Mouse (Mus musculus): Measurements from ENCODE around the gene Otop3. TPM values are rescaled to one million over a fixed set of nuclear protein-coding genes. Genes with fewer than 3 reads are reported as not detected.
A peak's percentile ranks its signal among the peaks of the same experiment; 100 is the strongest.

The Otop3 gene
- polyA plus RNA-seq, 1 experiment from 2014 or later: not detected

DNA sequence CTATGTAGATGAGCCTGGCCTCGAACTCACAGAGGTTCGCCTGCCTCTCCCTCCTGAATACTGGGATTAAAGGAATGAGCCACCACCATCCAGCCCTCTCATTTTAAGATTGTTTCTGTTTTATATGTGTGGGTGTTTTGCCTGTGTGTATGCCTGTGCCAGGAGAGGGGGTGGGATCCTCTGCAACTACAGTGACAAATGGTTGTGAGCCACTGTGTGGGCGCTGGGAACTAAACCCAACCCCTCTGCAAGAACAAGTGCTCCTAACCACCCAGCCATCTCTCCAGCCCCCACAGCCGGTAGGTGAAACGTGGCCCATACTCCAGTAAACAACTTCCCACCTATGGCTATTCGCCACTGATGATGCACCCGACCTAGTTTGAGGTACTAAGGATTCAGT lies 56.8 kb downstream of the Otop3 start:
- Histone ChIP-seq H3K4me1 (peaks cover 8% of the 10 kb centered on the region), H3K4me3 (no peak overlapping the region), H3K9me3 (replicated peaks) (no peaks in the 10 kb centered on the region), H3K27ac (no peak overlapping the region), H3K36me3 (peaks cover 74% of the 10 kb centered on the region), H3K27me3 (ENCODE audit: low read depth, poor library complexity, severe bottlenecking) (peaks cover 21% of the 10 kb centered on the region)
- 93% methylated on average over 7 of the region's 7 CpGs for WGBS
- no peak for DNase-seq (ENCODE audit: low spot score)

GRCm38 (mm10) chr11:115393721-115394325 lies 59.3 kb downstream of the Otop3 start:
- peaks cover 8% of the 10 kb centered on the region for H3K4me1 ChIP-seq
- H3K27ac ChIP-seq: no peak overlapping the region
- peak; percentile 32 for DNase-seq (ENCODE audit: low spot score)
- WGBS: 51% methylated on average over 34 of the region's 34 CpGs
- peak overlapping the region; percentile 19 for H3K4me3 ChIP-seq
- no peaks in the 10 kb centered on the region for H3K9me3 ChIP-seq (replicated peaks)
- peaks cover 68% of the 10 kb centered on the region for H3K36me3 ChIP-seq
- peaks cover 21% of the 10 kb centered on the region for H3K27me3 ChIP-seq (ENCODE audit: low read depth, poor library complexity, severe bottlenecking)

Other genes with a start within 250 kb of the Otop3 start
- gene Rab37, start 243.3 kb upstream of the Otop3 start, polyA plus RNA-seq (2016; fragmentation: Nextera tagmentation; extraction: Ambion mirVana): 0.95 and 1.8 TPM in 2 replicates
- 0.06 TPM in 1 of 2 replicates, not detected in the other for gene Cd300lf, start 200.7 kb upstream of the Otop3 start, polyA plus RNA-seq (2016; fragmentation: Nextera tagmentation; extraction: Ambion mirVana)
- gene Slc9a3r1, start 171.4 kb upstream of the Otop3 start, polyA plus RNA-seq (2016; fragmentation: Nextera tagmentation; extraction: Ambion mirVana): 30.7 and 32.2 TPM in 2 replicates
- 9.1 and 9.8 TPM in 2 replicates for gene Tmem104, start 147.2 kb upstream of the Otop3 start, polyA plus RNA-seq (2016; fragmentation: Nextera tagmentation; extraction: Ambion mirVana)
- 15.6 and 22.7 TPM in 2 replicates for gene Nat9, start 146.9 kb upstream of the Otop3 start, polyA plus RNA-seq (2016; fragmentation: Nextera tagmentation; extraction: Ambion mirVana)
- gene Grin2c, start 67.5 kb upstream of the Otop3 start, polyA plus RNA-seq (2016; fragmentation: Nextera tagmentation; extraction: Ambion mirVana): 0.11 and 0.34 TPM in 2 replicates
- 18.2 and 19.3 TPM in 2 replicates for gene Fdxr, start 57.7 kb upstream of the Otop3 start, polyA plus RNA-seq (2016; fragmentation: Nextera tagmentation; extraction: Ambion mirVana)
- gene Fads6, start 37.1 kb upstream of the Otop3 start, polyA plus RNA-seq (2016; fragmentation: Nextera tagmentation; extraction: Ambion mirVana): 0.06 and 0.13 TPM in 2 replicates
- gene Otop2, start 27.6 kb upstream of the Otop3 start, polyA plus RNA-seq (2016; fragmentation: Nextera tagmentation; extraction: Ambion mirVana): not detected in 2 replicates
- not detected in 2 replicates for gene Ush1g, start 12.7 kb upstream of the Otop3 start, polyA plus RNA-seq (2016; fragmentation: Nextera tagmentation; extraction: Ambion mirVana)
- 2.8 and 2.9 TPM in 2 replicates for gene Hid1, start 33.0 kb downstream of the Otop3 start, polyA plus RNA-seq (2016; fragmentation: Nextera tagmentation; extraction: Ambion mirVana)
- gene Cdr2l, start 47.2 kb downstream of the Otop3 start, polyA plus RNA-seq (2016; fragmentation: Nextera tagmentation; extraction: Ambion mirVana): 15.2 and 16.4 TPM in 2 replicates
- 202 and 220 TPM in 2 replicates for gene Mrpl58, start 69.0 kb downstream of the Otop3 start, polyA plus RNA-seq (2016; fragmentation: Nextera tagmentation; extraction: Ambion mirVana)
- gene Atp5h, start 85.2 kb downstream of the Otop3 start, polyA plus RNA-seq (2016; fragmentation: Nextera tagmentation; extraction: Ambion mirVana): 862 and 900 TPM in 2 replicates
- 13.6 and 18.3 TPM in 2 replicates for gene Kctd2, start 85.4 kb downstream of the Otop3 start, polyA plus RNA-seq (2016; fragmentation: Nextera tagmentation; extraction: Ambion mirVana)
- gene Trim80, start 105.8 kb downstream of the Otop3 start, polyA plus RNA-seq (2016; fragmentation: Nextera tagmentation; extraction: Ambion mirVana): 0.18 and 0.26 TPM in 2 replicates
- 0.23 and 0.25 TPM in 2 replicates for gene Slc16a5, start 127.7 kb downstream of the Otop3 start, polyA plus RNA-seq (2016; fragmentation: Nextera tagmentation; extraction: Ambion mirVana)
- gene Armc7, start 140.9 kb downstream of the Otop3 start, polyA plus RNA-seq (2016; fragmentation: Nextera tagmentation; extraction: Ambion mirVana): 7.0 and 9.9 TPM in 2 replicates
- 66.2 and 83.5 TPM in 2 replicates for gene Nt5c, start 157.1 kb downstream of the Otop3 start, polyA plus RNA-seq (2016; fragmentation: Nextera tagmentation; extraction: Ambion mirVana)
- 483 and 492 TPM in 2 replicates for gene Jpt1, start 179.7 kb downstream of the Otop3 start, polyA plus RNA-seq (2016; fragmentation: Nextera tagmentation; extraction: Ambion mirVana)
- gene Sumo2, start 201.5 kb downstream of the Otop3 start, polyA plus RNA-seq (2016; fragmentation: Nextera tagmentation; extraction: Ambion mirVana): 1,406 and 1,458 TPM in 2 replicates
- gene Nup85, start 229.7 kb downstream of the Otop3 start, polyA plus RNA-seq (2016; fragmentation: Nextera tagmentation; extraction: Ambion mirVana): 257 and 275 TPM in 2 replicates

All from limb, embryonic 10.5 days (tissue).